Mouse (Mus musculus) megakaryocyte, embryonic 14.5 days (primary cell): ENCODE measurements around the gene Slc17a7. TPM values are rescaled to one million over a fixed set of nuclear protein-coding genes. Genes with fewer than 3 reads are reported as not detected.
"Not testable (repeated sequence)": the region's sequence is repeated elsewhere in the genome, so short reads cannot be mapped to it uniquely, and the experiment has no call there.

Experiments
- H3K27me3 ChIP-seq: replicated peaks from 2 replicates; pipeline ENCODE3; 2012; ENCODE audit warnings: inconsistent platforms
- H3K36me3 ChIP-seq: replicated peaks from 2 replicates; pipeline ENCODE3; 2012; ENCODE audit warnings: low read length, inconsistent platforms, mixed read lengths
- H3K4me1 ChIP-seq: 2 replicates; pipeline ENCODE4 v1.6.1; 2012; ENCODE audit warnings: inconsistent platforms
- H3K4me3 ChIP-seq: replicated peaks from 2 replicates; pipeline ENCODE3; 2012; ENCODE audit warnings: moderate library complexity, mild to moderate bottlenecking, inconsistent platforms
- H3K9me3 ChIP-seq: 2 replicates; pipeline ENCODE4 v1.6.1; 2012; ENCODE audit warnings: inconsistent platforms
- FLI1 ChIP-seq: IDR thresholded peaks from 2 replicates; pipeline ENCODE4 v1.6.1; 2012; ENCODE audit warnings: low read length, inconsistent platforms, mixed read lengths
- GATA1 ChIP-seq: IDR thresholded peaks from 3 replicates; pipeline ENCODE4 v1.6.1; 2012; ENCODE audit warnings: mixed read lengths, low read length, inconsistent platforms, borderline replicate concordance
- polyA plus RNA-seq: library from polyadenylated mRNA; stranded (reverse); fragments of >175 nt; gene quantifications from 2 replicates; pipeline ENCODE4 v1.2.3, GENCODE M21; 2012; ENCODE audit warnings: low replicate concordance; ENCODE audit not compliant: insufficient read depth

Slc17a7 gene
- polyA plus RNA-seq, 1 experiment, result 0.06 TPM

GRCm38 (mm10) chr7:45169495-45169894 lies 5.7 kb downstream of the Slc17a7 start:
- H3K27me3 ChIP-seq, result peaks cover 91% of the 10 kb centered on the region
- peaks cover 24% of the 10 kb centered on the region for H3K4me1 ChIP-seq
- peaks cover 4% of the 10 kb centered on the region for H3K36me3 ChIP-seq
- TF ChIP-seq GATA1 (no peak), FLI1 (no peak)
- H3K4me3 ChIP-seq, result no peak overlapping the region
- H3K9me3 ChIP-seq, result peaks cover 55% of the 10 kb centered on the region

GRCm38 (mm10) chr7:45172974-45173373 lies 9.2 kb downstream of the Slc17a7 start:
- H3K36me3 ChIP-seq, result peaks cover 4% of the 10 kb centered on the region
- H3K4me1 ChIP-seq, result peaks cover 36% of the 10 kb centered on the region
- peaks cover 48% of the 10 kb centered on the region for H3K9me3 ChIP-seq
- no peak for TF ChIP-seq GATA1
- no peak for TF ChIP-seq FLI1
- peak overlapping the region; percentile 14 for H3K4me3 ChIP-seq
- peaks cover 92% of the 10 kb centered on the region for H3K27me3 ChIP-seq

- Histone ChIP-seq H3K9me3 (peaks cover 41% of the 10 kb centered on the region), H3K4me1 (peaks cover 30% of the 10 kb centered on the region), H3K27me3 (peaks cover 92% of the 10 kb centered on the region)
- not testable (repeated sequence) for H3K36me3 ChIP-seq, H3K4me3 ChIP-seq
Observed at GRCm38 (mm10) chr7:45173772-45174171, 10.0 kb downstream of the Slc17a7 start.

- H3K27me3 ChIP-seq, result peaks cover 92% of the 10 kb centered on the region
- peaks cover 31% of the 10 kb centered on the region for H3K9me3 ChIP-seq
- no peaks in the 10 kb centered on the region for H3K36me3 ChIP-seq
- H3K4me3 ChIP-seq, result peak overlapping the region; percentile 68
- TF ChIP-seq GATA1 (no peak), FLI1 (no peak)
- peaks cover 28% of the 10 kb centered on the region for H3K4me1 ChIP-seq
Observed at GRCm38 (mm10) chr7:45174567-45175280, 11.0 kb downstream of the Slc17a7 start.

GRCm38 (mm10) chr7:45175398-45175797 lies 11.6 kb downstream of the Slc17a7 start:
- TF ChIP-seq FLI1, result no peak
- TF ChIP-seq GATA1, result no peak
- H3K27me3 ChIP-seq, result peaks cover 92% of the 10 kb centered on the region
- no peak overlapping the region for H3K4me3 ChIP-seq
- no peaks in the 10 kb centered on the region for H3K36me3 ChIP-seq
- peaks cover 28% of the 10 kb centered on the region for H3K4me1 ChIP-seq
- peaks cover 24% of the 10 kb centered on the region for H3K9me3 ChIP-seq

DNA sequence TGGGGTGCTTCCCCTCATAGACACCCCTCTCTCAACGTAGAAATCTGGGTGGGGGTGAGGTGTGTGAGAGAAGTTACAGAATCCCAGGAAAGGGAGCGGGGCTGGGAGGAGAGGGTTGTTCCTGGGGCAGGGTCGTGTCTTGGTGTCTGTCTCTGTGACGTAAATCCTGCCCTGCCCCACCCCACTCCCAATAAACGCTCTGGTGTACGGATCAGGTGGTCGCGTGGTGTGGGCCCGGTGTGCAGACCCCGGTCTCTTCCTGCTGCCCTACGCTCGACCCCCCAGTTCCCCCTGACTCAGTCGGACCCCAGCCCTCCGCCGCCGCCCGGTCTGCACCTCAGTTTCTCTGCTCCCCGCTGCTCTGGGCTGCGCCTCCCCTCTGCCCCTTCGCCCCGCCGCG lies 12.2 kb downstream of the Slc17a7 start:
- Histone ChIP-seq H3K4me3 (no peak overlapping the region), H3K27me3 (peaks cover 92% of the 10 kb centered on the region)
- TF ChIP-seq FLI1 (no peak), GATA1 (no peak)

DNA sequence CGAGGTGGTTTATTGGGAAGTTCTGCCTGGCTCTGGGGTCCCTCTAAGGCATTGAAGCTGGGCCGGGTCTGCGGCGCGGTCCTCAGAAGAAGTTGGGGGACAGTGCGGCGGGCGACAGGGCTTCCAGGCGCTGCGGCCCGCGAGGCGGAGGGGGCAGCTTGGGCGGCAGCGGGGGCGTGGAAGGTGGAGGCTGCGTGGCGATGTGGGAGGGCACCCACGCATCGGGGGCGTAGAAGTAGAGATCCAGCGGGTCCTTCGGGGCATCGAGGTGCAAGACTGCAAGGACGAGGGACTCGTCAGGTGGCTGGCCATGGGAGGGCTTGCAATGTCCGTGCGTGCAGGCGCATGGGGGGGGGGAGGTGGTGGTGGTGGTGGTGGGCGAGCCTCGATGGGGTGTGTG lies 12.6 kb downstream of the Slc17a7 start:
- H3K4me3 ChIP-seq, result no peak overlapping the region
- peaks cover 17% of the 10 kb centered on the region for H3K9me3 ChIP-seq
- TF ChIP-seq FLI1 (no peak), GATA1 (no peak)
- peaks cover 32% of the 10 kb centered on the region for H3K4me1 ChIP-seq
- H3K27me3 ChIP-seq, result peaks cover 92% of the 10 kb centered on the region
- no peaks in the 10 kb centered on the region for H3K36me3 ChIP-seq

More for the DNA sequence above, 12.2 kb downstream of the Slc17a7 start:
- H3K4me1 ChIP-seq, result peaks cover 28% of the 10 kb centered on the region
- no peaks in the 10 kb centered on the region for H3K36me3 ChIP-seq
- H3K9me3 ChIP-seq, result peaks cover 19% of the 10 kb centered on the region

DNA sequence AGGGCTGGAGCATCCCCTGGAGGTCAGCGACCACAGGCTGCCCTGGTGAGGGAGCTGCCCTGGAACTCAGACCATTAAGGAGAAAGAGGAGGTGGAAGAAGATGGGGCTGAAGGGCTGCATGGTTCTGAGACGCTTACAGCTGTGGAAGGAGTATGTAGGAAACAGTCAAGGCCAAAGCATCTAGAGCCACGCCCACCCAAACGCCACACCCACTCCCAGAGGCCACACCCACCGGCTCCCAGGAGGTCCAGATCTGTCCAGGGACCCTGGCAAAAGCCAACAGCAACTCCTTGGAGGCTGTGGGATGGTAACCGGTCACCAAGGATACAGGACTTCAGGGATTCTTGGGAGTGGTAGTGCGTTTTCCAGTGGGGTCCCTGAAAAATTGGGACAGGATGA lies 14.8 kb downstream of the Slc17a7 start:
- peaks cover 51% of the 10 kb centered on the region for H3K4me1 ChIP-seq
- H3K27me3 ChIP-seq, result peaks cover 95% of the 10 kb centered on the region
- TF ChIP-seq GATA1 (no peak), FLI1 (no peak)
- H3K9me3 ChIP-seq, result no peaks in the 10 kb centered on the region
- no peaks in the 10 kb centered on the region for H3K36me3 ChIP-seq
- H3K4me3 ChIP-seq, result no peak overlapping the region

DNA sequence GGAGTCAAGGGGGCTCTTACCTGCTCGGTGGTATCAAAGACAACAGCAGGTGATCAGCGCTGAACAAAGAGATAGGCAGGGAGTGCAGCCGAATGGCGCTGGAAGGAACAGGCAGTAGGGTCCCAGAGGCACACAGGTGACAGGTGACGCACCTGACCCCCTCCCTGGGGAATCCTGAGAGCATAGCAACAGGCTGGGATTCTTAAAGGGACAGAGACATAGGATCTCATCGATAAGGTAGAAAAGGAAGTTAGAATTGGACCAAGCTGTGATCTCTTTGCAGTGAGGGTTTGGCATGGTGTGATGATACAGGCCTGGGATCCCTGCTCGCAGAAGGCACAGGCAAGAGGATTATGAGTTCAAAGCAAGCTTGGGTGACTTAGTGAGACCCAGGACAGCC lies 15.7 kb downstream of the Slc17a7 start, which contains the start of gene Gfy:
Gene Gfy (minus strand): TSS at position 101 of the 400 bp plus-strand sequence.
- no peaks in the 10 kb centered on the region for H3K36me3 ChIP-seq
- no peak for TF ChIP-seq GATA1
- peaks cover 99% of the 10 kb centered on the region for H3K27me3 ChIP-seq
- no peaks in the 10 kb centered on the region for H3K9me3 ChIP-seq
- no peak within 1 kb of the TSS for H3K4me3 ChIP-seq
- peaks cover 56% of the 10 kb centered on the region for H3K4me1 ChIP-seq

DNA sequence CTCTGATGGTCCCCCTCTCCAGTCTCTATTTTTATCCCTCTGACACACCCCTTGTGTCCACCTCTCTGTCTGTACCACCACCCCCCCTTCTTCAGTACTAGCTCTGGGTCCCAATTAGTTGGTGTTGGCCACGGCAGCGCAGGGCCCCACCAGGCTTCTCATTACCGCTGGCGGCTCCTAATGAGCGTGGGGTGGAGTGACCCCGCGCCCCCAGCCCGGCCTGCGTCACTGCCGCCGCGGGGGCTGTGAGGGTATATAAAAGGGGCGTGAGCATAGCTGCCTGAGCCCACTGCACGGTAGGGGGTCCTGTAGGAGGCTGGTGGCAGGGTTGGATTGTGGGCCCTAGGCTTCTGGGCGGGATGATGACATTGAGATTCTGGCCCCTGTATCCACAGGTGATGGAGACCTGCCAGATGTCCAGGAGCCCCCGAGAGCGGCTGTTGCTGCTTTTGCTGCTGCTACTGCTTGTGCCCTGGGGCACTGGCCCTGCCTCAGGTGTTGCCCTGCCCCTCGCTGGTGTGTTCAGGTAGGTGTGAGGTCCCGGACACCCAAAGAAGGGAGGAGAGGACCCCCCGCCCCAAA lies 17.2 kb downstream of the Slc17a7 start, which contains the start of gene Pth2:
Gene Pth2 (plus strand): TSS at position 100 of the 582 bp plus-strand sequence.
- Histone ChIP-seq H3K4me3 (peak within 1 kb of the TSS; percentile 78), H3K4me1 (peaks cover 48% of the 10 kb centered on the region), H3K9me3 (no peaks in the 10 kb centered on the region), H3K27me3 (peaks cover 99% of the 10 kb centered on the region), H3K36me3 (no peaks in the 10 kb centered on the region)
- TF ChIP-seq GATA1 (no peak), FLI1 (no peak)
